Mouse (Mus musculus): ENCODE data around the gene Sirt4.
A peak's percentile ranks its signal among the peaks of the same experiment; 100 is the strongest.

The Sirt4 gene

DNA sequence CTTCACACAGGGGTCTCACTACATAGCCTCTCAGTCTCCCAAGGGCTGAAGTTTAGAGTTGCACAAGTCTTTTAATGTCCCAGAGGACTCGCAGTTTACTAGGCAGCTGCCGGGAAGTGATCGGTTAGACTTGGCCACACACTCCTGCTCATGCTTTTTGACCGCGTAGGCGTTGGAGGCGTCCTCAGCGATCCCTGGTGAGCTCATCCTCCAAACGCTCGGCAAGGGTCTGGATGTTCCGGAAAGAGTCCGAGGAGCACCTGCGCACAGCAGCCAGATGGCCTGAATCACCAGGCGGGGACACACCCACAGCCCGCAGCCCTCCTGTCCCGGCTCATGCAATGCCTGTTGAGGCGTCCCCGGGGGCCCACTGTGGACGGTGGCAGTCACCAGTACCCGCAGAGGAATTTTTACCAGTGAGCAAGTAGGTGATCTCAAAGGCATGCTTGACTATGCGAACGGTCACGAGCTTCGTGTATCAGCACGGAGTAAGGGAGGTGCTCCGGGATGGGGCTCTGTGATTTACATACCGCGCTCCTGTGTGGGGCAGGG lies 7.3 kb upstream of the Sirt4 start:
- peak; percentile 57 for DNase-seq

GRCm38 (mm10) chr5:115491076-115491475 lies 6.6 kb upstream of the Sirt4 start:
- no peak for DNase-seq

DNA sequence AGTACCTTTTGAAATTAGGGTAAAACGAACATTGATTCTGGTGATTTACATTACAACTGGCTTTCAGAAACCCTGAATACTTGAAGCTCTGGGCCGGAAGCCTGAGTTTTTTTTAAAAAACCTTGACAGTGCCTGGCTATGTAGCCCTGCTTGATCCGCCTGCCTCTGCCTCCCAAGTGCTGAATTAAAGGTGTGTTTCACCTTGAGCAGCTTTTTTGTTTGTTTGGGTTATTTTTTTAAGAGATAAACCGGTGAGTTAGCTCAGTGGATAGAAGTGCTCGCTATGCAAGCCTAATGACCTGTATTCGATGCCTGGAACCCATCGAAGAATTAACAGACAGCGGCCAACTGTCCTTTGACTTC lies 6.1 kb upstream of the Sirt4 start:
- DNase-seq, result no peak

DNA sequence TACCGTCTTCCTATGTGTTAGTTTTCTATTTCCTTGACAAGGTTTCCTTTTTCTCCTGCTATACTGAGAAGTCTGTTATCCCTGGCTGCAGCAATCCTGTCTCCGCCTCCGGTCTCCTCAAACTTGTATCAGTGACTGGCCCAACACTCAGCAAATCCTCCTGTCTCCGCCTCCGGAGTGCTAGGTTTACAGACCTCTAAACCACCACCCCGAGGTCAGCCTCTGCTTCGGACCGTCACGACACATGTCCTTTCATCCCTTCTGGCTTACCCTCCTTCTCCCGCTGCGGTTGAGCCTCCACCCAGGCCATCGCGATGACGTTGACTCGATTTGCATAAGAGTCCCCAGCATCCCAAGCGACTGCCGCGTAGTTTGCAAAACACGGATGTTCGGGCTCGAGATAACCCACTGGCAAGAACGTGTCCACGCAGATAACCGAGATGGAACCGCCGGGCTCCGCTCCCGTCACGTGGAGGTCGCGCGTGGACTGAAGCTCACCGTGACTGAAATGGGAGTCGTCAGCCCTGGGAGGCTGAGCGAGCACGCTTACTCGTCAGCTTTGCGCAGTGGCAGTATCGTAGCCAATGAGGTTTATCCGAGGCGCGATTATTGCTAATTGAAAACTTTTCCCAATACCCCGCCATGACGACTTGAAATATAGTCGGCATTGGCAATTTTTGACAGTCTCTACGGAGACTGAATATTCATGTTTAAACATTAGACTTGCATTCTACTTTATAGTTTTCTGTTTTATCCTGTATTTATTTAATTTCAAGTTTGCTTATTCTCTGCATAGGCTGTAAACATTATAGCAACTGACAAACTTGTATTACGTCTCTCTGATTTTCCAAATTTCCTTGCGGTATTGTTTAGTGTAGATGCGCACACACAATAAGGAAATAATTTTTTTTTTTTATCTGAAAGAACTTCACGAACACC lies 5.4 kb upstream of the Sirt4 start:
- peak; percentile 88 for DNase-seq

- DNase-seq, result peak; percentile 82
Observed at GRCm38 (mm10) chr5:115488841-115489698, 4.5 kb upstream of the Sirt4 start.

GRCm38 (mm10) chr5:115487942-115488580 lies 3.5 kb upstream of the Sirt4 start:
- no peak for DNase-seq

DNA sequence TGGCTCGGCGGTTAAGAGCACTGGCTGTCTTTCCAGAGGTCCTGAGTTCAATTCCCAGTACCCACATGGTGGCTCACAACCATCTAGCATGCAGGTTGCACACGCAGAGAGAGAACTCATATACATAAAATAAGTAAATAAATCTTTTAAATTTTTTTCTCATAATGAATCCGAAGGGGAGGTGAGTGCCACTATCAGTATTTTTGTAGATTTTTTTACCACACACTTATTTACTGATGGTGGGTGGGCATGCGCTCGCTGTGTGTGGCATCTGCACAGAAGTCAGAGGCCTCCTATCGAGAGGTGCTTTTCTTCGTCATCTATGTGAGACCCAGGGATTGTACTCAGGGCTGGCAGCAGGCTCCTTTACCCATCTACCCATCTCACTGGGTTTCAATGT lies 2.8 kb upstream of the Sirt4 start:
- DNase-seq, result no peak

DNA sequence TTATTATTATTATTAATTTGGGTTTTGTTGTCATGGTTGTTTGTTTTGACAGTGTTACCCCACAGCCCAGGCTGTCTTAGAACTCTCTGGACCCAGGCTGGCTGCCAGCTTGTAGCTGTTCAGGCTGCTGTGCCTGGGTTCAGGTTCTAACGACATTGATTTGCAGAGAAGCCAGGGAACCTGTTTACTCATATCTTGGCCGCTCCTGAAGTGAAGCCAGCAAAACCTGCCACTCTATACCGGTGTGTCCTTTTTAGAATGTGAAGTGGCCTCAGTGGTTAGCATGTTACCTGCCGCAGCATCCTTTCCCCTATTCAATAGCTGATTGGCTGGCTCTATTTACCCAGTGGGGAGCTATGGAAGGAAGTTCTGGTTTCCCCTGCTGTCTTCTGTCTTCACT lies 2.2 kb upstream of the Sirt4 start:
- DNase-seq, result no peak

GRCm38 (mm10) chr5:115485489-115486205 lies 1.1 kb upstream of the Sirt4 start:
- no peak for DNase-seq

DNA sequence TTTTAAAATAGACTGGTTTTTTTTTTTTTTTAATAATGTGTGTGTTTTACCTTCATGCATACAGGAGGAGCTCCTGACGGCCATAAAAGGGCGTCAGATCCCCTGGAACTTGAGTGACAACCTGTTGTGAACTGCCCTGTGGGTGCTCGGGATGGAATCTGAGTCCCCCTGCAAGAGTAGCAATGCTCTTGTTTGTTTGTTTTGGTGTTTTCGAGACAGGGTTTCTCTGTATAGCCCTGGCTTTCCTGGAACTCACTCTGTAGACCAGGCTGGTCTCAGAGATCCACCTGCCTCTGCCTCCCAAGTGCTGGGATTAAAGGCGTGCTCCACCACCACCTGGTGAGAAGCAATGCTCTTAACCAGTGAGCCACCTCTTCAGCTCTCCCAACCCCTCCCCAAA lies 471 bp upstream of the Sirt4 start:
- no peak for DNase-seq

DNA sequence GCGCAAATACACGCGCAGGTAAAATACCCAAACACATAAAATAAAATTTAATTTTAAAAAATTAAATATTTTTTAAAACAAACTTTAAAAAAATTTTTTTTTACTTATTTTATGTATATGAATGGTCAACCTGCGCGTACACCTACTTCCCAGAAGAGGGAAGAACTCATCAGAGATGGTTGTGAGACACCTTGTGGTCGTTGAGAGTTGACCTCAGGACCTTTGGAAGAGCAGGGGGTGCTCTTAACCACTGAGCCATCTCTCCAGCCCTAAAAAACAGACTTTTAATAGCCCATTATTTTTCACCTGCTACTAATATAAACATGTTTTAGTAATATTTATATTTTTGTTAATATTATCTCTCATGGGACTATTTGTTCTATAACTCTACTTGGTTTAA lies 1.1 kb downstream of the Sirt4 start:
- DNase-seq, result no peak

GRCm38 (mm10) chr5:115482390-115483265 lies 1.9 kb downstream of the Sirt4 start:
- DNase-seq, result no peak

DNA sequence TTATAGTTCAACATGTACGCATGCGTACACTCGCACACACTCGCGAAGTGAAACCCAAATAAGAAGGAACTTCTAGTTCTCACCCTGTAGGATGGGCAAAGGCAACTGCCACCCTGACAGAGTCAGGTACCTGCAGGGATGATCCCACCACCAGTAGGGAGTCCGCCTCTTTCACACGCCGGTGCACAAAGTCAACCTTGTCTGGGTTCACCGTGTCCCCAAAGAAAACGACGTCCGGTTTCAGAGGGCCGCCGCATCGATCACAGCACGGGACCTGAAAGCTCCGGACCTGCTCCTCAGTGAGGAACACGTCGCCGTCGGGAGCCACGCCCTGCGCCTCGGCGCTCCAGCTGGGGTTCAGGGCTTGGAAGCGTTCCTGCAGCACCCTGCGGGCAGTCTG lies 4.4 kb downstream of the Sirt4 start:
- no peak for DNase-seq

GRCm38 (mm10) chr5:115479561-115479960 lies 5.0 kb downstream of the Sirt4 start:
- DNase-seq, result no peak

DNA sequence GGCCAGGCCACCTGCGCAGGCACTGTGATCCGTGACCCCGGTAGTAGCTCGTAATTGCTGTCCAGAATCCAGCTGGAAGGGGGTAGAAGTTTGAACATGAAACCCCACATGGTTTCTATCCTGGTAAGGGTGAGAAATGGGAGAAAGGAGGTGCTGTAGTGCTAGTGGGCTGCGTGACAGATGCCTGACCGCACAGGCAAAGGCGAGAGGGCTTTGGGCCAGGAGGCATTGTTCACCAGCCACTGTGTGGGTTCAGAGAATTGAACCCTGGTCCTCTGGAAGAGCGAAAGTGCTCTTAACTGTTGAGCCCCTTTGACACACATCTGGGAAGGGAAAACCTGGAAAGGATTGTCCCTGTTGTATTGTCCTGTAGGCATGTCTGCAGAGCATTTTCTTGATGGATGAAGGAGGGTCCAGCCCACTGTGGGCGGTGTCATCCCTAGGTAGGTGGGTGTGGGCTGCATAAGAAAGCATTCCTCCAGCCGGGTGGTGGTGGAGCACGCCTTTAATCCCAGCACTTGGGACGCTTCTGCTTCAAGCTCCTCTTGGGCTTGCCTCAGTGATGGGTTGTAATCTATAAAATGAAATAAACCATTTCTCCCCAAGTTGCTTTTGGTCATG lies 8.3 kb downstream of the Sirt4 start:
- no peak for DNase-seq

- peak; percentile 59 for DNase-seq
Observed at GRCm38 (mm10) chr5:115475337-115476106, 9.0 kb downstream of the Sirt4 start.

GRCm38 (mm10) chr5:115474174-115474828 lies 10.2 kb downstream of the Sirt4 start:
- DNase-seq, result no peak

GRCm38 (mm10) chr5:115473191-115473590 lies 11.3 kb downstream of the Sirt4 start:
- DNase-seq, result no peak

DNA sequence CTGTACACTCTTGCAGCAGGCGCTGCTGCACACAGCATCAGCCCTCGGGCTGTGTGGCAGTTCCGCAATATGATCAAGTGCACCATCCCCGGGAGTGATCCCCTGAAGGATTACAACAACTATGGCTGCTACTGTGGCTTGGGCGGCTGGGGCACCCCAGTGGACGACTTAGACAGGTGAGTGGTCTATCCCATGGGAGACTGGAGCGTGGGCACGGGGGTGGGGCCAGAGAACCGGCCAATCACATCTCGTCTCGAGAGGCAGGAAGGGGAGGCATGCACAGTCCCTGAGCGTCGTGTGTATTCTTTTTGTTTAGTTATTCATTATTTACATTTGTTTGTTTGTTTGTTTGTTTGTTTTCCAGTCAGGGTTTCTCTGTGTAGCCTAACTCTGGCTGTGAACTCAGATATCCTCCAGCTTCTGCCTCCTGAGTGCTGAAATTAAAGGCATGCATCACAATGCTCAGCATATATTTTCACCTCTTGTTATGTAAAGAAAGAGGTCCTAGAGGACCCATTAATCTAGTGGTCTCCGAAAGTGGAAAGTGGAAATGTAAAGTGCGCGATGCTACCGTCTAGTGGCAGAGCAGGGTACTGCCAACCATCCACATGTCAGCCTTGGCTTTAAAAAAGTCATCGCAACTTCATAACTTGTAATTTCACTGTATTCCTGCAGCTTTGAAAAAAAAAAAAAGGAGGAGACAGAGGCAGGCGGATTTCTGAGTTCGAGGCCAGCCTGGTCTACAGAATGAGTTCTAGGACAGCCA lies 13.6 kb downstream of the Sirt4 start:
- no peak for DNase-seq

All from liver (tissue).